Mouse (Mus musculus): ENCODE measurements around the gene Scgb1a1.
"Not testable (repeated sequence)": the region's sequence is repeated elsewhere in the genome, so short reads cannot be mapped to it uniquely, and the experiment has no call there.

Scgb1a1 gene

DNA sequence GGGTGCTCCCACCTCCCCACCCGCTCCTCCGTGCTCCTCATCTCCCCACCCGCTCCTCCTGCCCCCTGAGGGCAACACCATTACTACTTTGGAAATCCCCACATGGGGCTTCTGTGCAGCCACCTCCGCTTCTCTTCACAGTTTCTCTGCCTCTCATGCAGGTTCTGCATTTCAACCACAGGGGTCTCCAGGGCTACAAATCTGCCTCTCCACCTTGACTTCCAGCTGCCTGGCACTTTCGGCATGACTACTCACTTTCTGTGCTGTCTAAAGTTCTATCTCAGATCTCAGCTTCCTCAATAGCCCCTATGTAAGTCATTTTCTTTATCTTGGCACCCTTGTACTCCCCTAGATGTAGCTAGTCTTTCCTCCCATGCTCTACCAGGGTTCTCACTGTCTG, 20.5 kb downstream of the Scgb1a1 start:
- DNase-seq (ENCODE audit: extremely low spot score, low spot score): no peak

DNA sequence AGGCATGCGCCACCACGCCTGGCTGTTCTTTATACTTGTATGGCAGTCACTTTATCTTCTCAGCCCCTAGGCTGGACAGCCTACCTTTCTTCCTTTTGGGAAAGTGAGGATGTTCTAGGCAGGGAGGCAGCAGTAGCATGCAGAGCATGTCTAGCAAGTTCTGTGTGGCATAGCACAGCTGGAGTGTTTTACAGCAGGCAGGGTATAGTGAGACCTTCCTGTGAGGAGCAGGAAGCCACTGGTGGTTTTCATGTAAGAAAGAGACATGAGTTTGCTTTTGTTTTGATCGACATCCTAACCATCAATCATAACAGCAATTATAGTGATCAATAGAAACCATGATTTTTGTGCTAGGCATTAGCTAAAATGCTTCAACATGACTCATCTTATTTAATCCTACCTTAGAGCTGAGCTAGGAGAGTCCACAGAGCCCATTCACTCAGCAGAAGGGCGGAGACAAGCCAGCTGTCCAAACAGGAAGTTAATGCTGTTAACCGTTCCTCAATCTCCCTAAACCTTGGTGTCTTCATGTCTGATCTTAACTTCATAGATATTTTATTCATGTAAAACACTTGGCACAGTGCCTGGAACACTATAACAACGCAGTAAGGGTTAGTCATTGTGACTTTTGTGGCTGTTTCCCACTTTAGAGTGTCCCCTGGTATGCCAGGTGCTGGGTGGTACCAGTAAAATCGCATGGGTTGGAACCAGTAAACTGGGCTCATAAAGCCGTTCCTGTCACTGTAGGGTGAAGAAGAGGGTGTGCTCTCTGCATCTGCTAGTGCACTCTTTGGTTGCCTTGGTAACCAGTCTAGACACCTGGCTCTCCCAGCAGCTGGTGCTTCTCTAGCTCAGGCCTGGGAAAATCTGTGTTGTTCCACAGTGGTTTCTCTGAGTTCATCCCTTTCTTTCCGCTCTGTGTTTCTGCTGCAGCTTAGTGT, 21.9 kb downstream of the Scgb1a1 start:
- DNase-seq (ENCODE audit: extremely low spot score, low spot score): no peak

DNA sequence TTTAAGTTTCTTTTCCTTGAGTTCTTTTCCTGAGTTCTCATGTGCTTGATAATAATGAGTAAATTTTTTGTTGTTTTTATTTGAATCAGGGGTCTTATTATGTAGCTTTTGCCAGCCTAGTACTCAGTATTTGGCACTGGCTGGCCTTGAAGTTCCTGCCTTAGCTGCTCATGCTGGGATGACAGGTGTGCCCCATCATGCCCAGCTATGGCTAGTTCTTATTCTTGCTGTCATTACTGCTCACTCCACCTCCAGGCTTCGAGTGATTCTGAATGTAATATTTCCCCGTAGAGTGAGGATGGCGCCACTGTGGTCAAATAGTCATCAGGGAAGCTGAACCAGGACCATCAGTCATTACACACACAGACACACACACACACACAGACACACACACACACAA, 23.9 kb downstream of the Scgb1a1 start:
- DNase-seq (ENCODE audit: extremely low spot score, low spot score): no peak

DNA sequence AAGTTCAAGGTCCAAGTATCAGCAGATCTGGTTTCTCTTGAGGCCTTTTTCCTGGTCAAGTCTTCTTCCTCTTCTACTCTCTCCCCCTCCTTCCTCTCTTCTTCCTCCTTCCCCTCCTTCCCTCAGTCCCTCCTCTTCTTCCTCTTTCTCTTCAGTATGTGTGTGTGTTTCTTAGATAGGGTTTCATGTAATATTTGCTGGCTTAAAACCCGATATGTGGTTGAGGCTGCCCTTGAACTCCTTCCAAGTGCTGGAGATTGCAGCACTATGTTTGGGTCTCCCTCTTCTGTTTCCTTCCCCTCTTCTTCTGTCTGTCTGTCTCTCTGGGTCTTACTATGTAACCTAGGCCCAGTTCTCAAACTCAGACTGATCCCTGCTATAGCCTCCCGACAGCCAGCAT, 24.9 kb downstream of the Scgb1a1 start:
- DNase-seq (ENCODE audit: extremely low spot score, low spot score): no peak

DNA sequence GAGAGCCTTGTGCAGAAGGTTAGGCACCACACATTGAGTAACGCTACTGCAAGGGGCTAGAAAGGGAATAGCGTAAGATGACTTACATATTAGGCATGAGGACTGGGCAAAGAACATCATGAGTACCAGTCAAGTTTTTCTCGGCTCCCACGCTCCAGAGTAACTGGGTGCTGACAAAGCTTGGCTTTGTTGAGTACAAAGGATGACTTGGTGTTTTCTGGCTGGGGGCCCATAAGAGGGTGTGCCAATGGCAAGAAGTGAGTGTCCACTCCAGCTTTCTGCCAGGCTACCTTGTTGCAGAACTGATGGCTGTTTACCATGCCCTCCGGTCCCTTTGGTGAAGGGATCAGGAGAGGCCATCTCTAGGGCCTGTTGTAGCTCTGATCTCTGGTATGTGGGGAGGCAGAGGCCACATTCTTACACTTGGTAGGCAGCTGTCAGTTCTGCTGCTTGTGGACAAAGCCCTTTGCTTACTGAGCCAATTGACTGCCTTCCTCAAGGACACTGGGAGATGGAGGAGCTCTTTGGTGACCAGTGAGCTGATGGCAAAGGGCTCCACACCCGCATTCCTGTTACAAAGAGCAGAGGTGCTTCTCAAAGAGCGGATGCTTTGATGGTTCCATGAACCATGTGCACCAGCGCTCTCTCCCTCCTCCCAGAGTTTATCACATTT, 26.4 kb downstream of the Scgb1a1 start:
- DNase-seq (ENCODE audit: extremely low spot score, low spot score): no peak

DNA sequence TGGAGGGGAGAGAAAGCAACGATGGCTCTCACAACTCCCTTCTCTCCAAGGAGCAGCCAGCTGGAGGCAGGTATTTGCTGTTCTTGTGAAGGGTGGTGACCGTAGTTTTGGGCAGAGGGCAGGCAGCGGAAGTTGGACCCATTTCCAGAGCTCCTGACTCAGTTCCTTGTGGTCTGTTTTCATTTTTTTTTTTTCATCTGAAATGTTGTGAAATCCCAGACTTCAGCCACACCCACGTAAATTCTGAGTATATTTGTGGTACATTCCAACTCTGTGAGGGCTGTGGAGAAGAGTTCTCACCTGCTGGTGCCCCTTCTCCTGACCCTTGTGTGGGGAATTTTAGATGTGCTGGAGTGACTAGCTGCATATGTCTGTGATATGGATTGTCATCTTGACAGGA, 27.7 kb downstream of the Scgb1a1 start:
- DNase-seq (ENCODE audit: extremely low spot score, low spot score): no peak

DNA sequence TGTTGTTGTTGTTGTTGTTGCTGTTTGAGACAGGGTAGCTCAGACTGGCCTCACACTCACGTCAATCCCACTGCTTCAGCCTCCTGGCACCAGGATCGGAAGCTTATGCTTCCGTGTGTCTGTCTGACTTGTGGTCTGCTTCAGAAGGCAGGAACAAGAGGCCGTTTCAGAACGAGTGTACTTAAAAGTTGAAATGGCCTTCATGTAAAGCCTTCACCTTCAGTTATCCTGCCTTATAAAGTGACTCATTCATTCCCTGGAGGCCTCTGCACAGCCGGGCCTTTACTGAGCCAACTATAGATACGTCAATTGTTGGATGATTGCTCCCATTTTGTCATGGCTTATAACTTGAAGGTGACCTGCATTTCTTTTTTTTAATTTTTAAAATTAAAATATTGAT, 28.4 kb downstream of the Scgb1a1 start:
- DNase-seq (ENCODE audit: extremely low spot score, low spot score): no peak

DNA sequence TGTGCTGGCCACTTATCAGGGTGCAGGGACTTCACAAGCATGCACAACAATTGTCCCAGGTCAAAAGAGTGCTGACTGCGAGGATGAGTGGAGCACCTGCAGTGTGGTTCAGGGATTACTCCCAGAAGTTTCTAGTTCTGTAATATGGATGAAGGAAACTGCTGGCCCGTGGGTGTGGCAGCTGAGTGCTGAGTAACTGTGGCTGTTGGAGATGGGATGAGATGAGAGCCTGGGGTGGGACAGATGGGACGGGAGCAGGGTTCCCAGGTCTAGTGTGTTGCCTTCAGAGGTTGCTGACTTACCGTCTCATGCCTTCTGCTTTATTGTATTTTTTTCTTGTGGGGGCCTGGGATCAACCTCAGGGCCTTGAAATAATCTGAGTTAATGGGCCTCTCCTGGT, 28.8 kb downstream of the Scgb1a1 start:
- DNase-seq (ENCODE audit: extremely low spot score, low spot score): no peak

DNA sequence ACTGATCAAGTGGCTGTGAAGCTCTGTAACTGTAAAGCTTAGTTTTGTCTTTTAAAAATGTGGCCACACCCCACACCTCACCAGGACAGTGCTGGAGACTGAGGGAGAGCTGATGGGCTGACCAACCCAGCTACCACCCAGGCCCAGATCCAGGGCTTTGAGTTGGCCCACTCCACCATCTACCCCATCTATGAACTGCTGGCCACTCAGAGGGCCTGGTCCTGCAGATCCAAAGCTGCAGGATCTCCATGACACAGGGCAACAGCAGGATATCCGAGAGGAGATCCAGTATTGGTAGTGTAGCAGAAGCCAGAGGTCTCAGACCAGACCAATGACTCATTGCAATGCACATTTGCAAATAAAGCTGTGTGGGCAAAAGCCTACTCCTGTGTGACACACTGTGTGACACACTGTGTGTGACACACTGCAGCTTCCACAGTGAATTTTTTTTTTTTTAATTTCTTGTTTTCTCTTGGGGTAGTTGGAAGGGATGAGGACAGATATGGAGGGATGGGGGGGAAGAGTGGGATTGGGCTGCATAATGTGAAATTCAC, 29.4 kb downstream of the Scgb1a1 start:
- no peak for DNase-seq (ENCODE audit: extremely low spot score, low spot score)

DNA sequence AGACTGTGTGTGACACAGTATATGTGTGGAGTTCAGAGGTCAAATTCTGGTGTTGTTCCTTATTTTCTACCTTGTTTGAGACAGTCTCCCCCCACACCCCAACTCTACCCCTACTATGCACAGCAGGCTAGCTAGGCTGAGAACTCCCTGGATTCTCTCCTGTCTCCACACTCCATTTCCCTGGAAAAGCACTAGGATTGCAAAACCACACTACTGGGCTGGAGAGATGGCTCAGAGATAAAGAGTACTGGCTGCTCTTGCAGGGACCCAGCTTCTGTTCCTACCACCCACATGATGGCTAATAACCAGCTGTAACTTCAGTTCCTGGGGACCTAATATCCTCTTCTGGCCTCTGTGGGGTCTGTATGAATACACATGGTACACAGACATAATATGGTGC, 30.1 kb downstream of the Scgb1a1 start:
- no peak for DNase-seq (ENCODE audit: extremely low spot score, low spot score)

DNA sequence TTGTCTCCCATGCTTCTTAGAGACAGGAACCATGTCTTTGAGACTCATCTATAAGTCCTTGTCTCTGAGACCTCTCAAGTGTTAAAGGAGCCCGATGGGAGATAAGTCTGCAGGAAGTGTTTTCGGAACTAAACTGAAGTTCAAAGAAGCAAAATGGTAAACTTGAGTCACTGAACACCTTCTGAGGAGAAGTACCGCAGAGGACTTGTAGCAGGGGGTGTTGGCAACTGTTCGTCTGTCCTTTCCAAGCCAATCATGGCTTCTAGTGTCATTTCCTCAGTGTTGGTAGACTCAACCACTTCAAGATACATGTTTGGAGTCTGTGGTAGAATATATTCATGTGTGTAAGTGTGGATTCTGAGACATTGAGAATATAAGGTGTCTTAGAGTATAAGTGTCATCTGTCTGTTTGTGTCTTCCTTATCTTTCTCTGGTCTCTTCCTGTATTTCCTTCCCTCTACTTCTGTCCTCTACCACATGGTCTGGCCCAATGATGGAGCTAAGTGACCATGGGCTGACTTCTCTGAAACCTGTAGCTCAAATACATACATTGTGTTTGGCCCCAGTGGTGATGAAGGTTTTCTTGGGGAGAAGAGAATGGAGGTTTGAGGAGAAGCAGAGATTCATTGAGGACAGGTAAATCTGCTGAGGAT, 31.9 kb downstream of the Scgb1a1 start:
- no peak for DNase-seq (ENCODE audit: extremely low spot score, low spot score)

DNA sequence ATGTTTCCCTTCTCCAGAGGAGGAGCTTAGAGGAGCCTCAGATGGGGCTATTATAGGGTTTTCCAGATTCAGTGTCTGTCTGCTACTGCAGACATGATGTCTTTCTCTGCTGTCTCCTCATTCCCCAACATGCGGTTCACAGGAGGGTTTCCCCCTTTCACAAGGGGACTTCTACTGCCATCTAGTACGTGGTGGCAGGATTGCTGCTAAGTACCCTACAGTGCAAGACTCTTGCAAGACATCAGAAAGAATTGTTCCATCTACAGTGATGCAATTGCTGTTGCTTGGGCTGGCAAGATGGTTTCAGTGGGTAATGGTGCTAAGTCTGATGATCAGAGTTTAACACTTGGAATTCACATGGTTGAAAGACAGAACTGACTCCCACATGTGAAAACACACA, 32.6 kb downstream of the Scgb1a1 start:
- no peak for DNase-seq (ENCODE audit: extremely low spot score, low spot score)

DNA sequence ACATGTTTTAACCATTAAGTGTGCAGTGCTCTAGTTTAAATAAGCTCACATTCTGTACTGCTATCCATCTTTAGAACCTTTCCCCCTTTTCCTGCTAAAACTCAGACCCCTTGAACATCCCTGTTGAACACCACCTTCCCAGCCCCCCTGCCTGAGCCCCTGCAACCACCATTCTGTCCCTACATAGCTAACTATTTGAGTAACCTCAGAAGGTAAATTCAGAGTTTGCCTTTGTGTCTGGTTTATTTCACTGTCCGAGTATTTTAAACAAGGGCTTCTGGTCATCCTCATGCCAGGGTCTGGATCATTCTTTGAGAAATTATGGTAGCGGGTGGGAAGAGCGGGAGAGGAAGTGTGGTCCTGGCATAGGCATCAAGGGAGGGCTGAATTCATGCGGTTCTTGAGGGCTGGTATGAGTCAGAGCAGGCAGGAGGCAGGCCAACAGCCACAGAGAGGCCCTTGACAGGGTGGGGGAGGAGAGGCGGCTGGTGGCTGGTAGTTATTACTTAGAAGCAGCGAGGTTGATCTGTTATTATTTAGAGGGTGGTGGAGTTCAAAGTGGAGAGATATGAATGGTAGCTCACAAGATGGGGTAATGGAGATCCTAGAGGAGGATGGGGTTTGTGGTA, 34.8 kb downstream of the Scgb1a1 start:
- no peak for DNase-seq (ENCODE audit: extremely low spot score, low spot score)

DNA sequence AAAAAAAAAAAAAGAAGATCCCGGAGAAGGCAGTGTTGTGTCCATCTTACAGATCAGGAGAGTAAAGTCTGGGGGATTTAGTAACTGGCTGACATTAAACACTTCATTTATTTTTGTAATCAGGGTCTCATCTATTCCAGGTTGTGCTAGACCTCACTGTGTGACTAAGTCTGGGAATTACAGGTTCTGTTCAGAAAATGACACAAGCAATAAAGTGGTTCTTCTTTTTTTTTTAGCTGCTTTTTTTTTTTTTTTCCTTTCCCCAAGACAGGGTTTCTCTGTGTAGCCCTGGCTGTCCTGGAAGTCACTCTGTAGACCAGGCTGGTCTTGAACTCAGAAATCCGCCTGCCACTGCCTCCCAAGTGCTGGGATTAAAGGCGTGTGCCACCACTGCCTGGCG, 35.8 kb downstream of the Scgb1a1 start:
- not testable (repeated sequence) for DNase-seq (ENCODE audit: extremely low spot score, low spot score)

DNA sequence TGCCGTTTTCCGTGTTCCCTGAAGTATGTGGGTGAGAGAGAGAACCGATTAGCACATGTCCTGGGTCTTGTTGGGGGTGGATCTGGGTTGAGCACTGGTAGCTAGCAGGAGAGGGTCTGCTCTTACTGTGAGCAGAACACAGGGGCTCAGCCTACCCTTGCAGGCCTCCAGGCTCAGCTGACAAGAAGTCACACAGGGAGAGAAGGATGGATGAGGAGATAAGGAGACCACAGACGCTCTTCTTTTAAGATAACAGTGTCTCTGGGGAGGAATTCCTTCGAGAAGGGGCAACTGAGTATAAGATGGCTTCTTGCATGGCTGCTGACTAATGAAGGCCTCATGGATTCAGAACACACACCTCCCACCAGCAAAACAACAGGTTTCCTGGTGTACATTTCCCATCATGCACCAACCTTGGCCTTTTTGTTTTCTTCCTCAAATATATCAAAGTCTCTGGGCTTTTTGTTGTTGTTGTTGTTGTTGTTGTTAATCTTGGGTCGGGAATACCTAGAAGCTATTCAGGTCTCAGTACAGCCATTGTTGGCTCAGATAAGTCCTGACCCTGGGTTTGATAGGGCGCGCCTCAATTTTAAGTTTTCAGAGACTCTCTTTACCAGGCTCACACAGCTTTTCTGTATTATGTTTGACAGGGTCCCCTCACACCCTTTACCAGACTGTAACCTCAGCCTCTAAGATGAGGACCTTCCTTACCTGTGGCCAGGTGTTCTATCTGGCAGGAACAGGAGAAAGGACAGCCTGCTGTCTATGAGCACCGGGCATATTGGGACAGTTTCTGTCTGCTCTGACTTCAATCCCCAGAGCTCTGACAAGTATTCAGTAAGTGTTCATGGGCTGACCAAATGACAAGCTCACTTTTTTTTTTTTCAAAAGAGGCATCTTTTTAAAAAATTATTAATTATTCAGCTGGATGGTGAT, 37.2 kb downstream of the Scgb1a1 start:
- no peak for DNase-seq (ENCODE audit: extremely low spot score, low spot score)

DNA sequence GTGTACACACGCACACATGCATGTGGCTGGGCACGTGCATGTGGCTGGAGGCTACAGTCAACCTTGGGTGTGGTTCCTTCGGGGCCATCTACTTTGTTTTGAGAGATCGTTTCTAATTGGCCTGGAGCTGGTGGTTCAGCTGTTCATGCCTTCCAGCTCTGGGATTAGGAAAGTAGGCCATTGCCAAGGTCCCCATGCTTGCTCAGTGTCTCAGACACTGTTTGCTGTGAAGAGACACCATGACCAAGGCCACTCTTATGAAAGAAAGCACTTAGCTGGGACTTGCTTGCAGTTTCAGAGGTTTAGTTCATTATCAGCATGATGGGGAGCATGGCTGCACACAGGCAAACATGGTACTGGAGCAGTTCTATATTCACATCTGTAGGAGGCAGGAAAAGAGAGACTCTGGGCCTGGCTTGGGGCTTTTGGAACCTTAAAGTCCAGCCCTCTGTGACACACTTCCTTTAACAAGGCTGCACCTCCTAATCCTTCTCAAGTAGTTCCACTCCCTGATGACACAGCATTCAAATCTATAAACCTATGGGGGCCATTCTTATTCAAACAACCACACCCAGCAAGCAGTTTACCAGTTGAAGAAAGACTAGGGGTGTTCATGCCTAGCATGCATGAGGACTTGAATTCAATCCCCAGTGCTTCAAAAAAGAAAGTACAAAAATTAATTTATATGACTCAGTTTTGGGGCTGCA, 38.6 kb downstream of the Scgb1a1 start:
- DNase-seq (ENCODE audit: extremely low spot score, low spot score): no peak

DNA sequence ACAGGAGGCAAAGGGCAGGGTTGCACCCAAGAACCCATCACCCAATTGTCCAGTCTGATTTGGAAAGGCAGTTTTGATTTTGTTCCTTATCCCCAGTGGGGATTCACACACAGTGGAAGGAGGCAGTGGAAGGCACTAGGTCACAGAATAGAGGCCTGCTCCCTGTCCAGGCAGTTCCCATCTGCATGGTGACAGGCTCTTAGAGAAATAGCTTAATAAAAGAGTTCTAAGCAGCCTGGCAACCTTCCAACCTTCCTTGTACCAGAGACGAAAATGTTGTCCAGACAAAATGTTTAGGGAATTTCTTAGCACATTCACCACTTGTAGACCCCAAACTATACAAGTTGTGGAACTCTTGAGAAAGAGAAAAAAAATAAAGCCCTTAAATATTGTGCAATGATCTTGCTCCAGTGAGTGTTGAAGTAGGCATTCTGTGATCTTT, 39.8 kb downstream of the Scgb1a1 start:
- no peak for DNase-seq (ENCODE audit: extremely low spot score, low spot score)

DNA sequence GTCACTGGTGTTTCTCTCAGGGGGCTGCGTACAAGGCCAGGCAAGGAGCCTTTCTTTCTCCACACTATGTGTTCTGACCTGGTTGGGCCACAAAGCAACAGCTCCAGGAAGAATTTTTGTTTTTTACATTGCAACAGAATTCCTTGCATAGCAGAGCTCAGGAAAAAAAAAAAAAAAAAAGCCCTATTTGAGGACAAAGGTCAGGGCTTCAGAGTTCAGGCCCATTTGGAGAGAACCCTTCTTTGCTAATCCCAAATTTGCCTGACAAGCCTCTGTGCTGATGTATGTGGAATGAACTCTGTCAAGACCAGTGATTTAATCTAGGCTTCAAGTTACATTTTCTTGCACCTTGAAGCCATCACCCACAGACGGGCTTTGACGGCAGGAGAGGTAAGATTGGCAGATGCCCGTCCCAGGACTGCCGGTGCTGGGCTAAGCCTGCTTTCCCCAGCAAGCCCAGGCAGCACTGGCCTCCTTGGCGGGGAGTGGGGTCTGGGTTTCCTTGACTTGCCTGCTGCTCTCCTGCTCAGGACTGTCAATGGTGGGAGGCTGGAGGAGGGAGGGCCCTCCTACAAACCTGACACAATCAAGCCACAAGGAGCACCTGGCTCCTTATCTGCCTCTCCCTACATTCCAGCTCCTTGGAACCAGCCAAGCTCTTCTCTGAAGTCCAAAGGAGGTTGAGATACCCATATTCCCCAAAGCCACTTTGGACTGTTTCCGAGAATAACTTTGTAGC, 40.4 kb downstream of the Scgb1a1 start:
- no peak for DNase-seq (ENCODE audit: extremely low spot score, low spot score)

DNA sequence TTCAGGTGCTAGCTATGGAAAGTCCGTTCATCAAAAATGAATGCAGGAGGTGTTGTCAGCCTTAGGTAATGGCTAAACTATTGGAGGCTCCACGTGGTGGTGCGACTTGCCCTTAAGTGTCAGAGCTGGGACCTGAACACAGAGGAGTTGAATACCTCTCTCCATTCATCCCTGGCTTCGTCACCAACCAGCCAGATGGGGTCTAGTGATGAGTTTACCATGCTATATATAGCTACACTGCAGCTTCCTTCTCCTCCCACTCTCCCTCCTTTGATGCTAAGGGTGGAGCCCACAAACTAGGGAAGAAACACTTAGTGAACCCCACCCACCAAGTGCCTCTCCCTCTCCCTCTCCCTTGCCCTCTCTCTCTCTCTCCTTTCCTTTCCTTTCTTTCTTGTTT, 43.5 kb downstream of the Scgb1a1 start:
- DNase-seq (ENCODE audit: extremely low spot score, low spot score): no peak
